Mouse (Mus musculus) heart, embryonic 16.5 days (tissue): Measurements from ENCODE around the gene Dcaf6. TPM values are rescaled to one million over a fixed set of nuclear protein-coding genes. Genes with fewer than 3 reads are reported as not detected.

Source experiments
- ATAC-seq: fragments of 200-750 bp; cut with Nextera tagmentation; replicated peaks from 2 replicates; pipeline ENCODE4 v1.8.0; 2017; ENCODE audit warnings: moderate number of reproducible peaks; ENCODE audit not compliant: insufficient read depth, low FRiP score; ENCODE audit errors: extremely low read depth
- H3K27ac ChIP-seq: fragments of 300-500 bp; sonication (generic); 2 replicates; pipeline ENCODE4 v1.5.1; 2014; ENCODE audit warnings: mild to moderate bottlenecking, low read length, control low read depth, moderate library complexity
- H3K27me3 ChIP-seq: fragments of 300-500 bp; sonication (generic); 2 replicates; pipeline ENCODE4 v1.6.1; 2014; ENCODE audit warnings: low read length, mixed read lengths; ENCODE audit not compliant: control insufficient read depth, insufficient read depth
- H3K36me3 ChIP-seq: fragments of 300-500 bp; sonication (generic); 2 replicates; pipeline ENCODE4 v1.6.1; 2014; ENCODE audit not compliant: control insufficient read depth, insufficient read depth
- H3K4me1 ChIP-seq: fragments of 300-500 bp; sonication (generic); 2 replicates; pipeline ENCODE4 v1.6.1; 2014; ENCODE audit warnings: low read length, mixed read lengths; ENCODE audit not compliant: control insufficient read depth, insufficient read depth
- H3K4me2 ChIP-seq: fragments of 300-500 bp; sonication (generic); 2 replicates; pipeline ENCODE4 v1.6.1; 2014; ENCODE audit warnings: low read depth, mild to moderate bottlenecking, control low read depth, low read length
- H3K4me3 ChIP-seq: fragments of 300-500 bp; sonication (generic); 2 replicates; pipeline ENCODE4 v1.5.1; 2014; ENCODE audit warnings: mild to moderate bottlenecking, control low read depth, low read length
- H3K9ac ChIP-seq: fragments of 300-500 bp; sonication (generic); 2 replicates; pipeline ENCODE4 v1.6.1; 2014; ENCODE audit warnings: low read length, control low read depth
- H3K9me3 ChIP-seq: fragments of 300-500 bp; sonication (generic); replicated peaks from 2 replicates; pipeline ENCODE4 v1.6.1; 2016; ENCODE audit warnings: low read length; ENCODE audit not compliant: control insufficient read depth
- WGBS: fragments of 180-500 bp; shearing (Covaris S2); extraction: QIAGEN DNeasy Blood & Tissue Kit; methylation state at CpG from one replicate; pipeline ENCODE4 v1.1.7; 2014; 5-methylcytosine and 5-hydroxymethylcytosine counted together
- polyA plus RNA-seq: library from polyadenylated mRNA; unstranded; fragments of >200 nt; fragmentation: Nextera tagmentation; extraction: Ambion mirVana; gene quantifications from 2 replicates; pipeline ENCODE4 v1.2.1, GENCODE M21; 2015

The Dcaf6 gene
- polyA plus RNA-seq, 1 experiment from 2014 or later = 18.9 TPM

DNA sequence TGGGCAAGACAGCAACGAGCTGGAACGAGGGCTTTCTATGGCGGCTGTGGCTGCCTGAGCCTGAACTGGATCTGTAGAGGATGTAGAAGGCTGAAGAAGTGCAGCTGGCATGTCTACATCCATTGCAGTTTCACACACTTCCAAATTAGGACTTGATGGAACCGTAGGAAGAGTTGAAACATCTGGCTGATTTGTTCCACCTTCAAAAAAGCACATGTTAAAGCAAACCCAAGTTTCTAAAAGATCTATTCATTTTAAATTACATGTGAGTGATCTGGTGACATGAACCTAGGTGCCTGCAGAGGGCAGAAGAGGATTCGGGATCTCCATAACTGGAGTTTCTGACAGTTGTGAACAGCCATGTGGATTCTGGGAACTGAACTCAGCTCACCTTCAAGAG lies 71.6 kb downstream of the Dcaf6 start:
- ATAC-seq = no peak
- H3K27me3 ChIP-seq = no peaks in the 10 kb centered on the region
- H3K4me3 ChIP-seq = no peak overlapping the region
- 66% methylated on average over 5 of the region's 5 CpGs for WGBS
- H3K4me1 ChIP-seq = no peaks in the 10 kb centered on the region
- H3K36me3 ChIP-seq = no peaks in the 10 kb centered on the region
- no peaks in the 10 kb centered on the region for H3K9me3 ChIP-seq
- no peak overlapping the region for H3K9ac ChIP-seq
- no peak overlapping the region for H3K27ac ChIP-seq
- H3K4me2 ChIP-seq = no peak overlapping the region

GRCm38 (mm10) chr1:165386525-165386923 lies 73.8 kb downstream of the Dcaf6 start:
- Histone ChIP-seq H3K9me3 (no peaks in the 10 kb centered on the region), H3K27ac (no peak overlapping the region), H3K27me3 (no peaks in the 10 kb centered on the region), H3K4me3 (no peak overlapping the region), H3K36me3 (no peaks in the 10 kb centered on the region), H3K9ac (no peak overlapping the region), H3K4me1 (no peaks in the 10 kb centered on the region), H3K4me2 (no peak overlapping the region)
- 64% methylated on average over 9 of the region's 9 CpGs for WGBS
- no peak for ATAC-seq

DNA sequence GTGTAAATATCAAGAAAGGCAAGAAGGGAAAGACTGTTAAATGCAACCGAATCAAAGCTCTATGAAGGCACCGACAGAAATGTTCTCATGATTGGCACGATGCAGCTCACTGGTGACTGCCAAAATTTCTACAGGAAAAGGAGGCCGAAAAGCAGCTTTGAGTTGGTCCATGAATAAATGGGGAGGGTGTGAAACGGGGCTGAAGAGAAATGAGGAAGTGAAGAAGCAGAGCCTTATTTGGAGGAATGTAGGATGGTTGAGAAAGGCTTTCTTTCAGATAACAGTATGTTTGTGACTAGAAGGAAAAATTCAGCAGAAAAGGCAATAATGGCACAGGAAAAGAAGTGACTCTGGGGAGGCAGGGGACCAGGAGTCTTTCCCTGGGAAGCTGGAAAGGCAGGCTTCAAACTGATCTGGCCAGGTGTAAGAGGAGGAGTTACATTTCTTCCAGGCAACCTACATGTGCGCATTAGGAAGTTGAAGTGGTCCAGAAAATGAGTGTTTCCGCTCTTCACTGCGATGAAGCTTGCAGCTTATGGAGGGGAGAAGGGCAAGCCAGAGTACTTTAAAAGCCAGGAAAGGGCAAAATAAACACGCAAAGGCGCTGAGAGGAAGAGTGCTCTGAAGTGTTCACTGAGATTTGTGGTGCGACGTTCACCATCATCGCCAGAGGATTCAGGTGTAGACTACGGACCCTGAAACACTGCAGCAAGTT lies 74.3 kb downstream of the Dcaf6 start:
- Histone ChIP-seq H3K4me1 (no peaks in the 10 kb centered on the region), H3K27me3 (no peaks in the 10 kb centered on the region), H3K4me2 (no peak overlapping the region), H3K9ac (no peak overlapping the region), H3K27ac (no peak overlapping the region), H3K9me3 (no peaks in the 10 kb centered on the region), H3K4me3 (no peak overlapping the region), H3K36me3 (no peaks in the 10 kb centered on the region)
- WGBS = 73% methylated on average over 14 of the region's 14 CpGs
- ATAC-seq = no peak

DNA sequence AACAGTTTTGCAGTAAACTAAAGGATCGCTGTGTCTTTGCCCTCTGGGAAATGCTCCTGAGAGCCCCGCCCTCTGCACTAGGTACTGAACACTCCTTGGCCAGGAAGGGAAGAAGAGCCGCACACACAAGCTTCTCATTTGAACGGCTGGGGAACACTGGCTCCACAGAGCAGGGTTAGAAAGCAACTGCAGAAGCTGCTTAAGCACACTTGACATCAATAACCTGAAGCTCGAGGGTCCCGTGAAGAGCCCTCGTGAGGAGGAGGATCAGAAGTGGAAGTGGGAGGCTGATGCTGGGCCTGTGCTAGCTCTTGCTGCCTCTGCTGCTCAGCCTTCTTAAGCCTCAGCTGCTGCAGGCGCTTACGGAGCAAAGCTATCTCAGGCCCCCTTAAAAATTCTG lies 86.4 kb downstream of the Dcaf6 start:
- no peaks in the 10 kb centered on the region for H3K27me3 ChIP-seq
- no peaks in the 10 kb centered on the region for H3K9me3 ChIP-seq
- WGBS = 60% methylated on average over 9 of the region's 9 CpGs
- no peak overlapping the region for H3K4me2 ChIP-seq
- H3K4me3 ChIP-seq = no peak overlapping the region
- no peak for ATAC-seq
- no peak overlapping the region for H3K27ac ChIP-seq
- H3K9ac ChIP-seq = no peak overlapping the region
- no peaks in the 10 kb centered on the region for H3K4me1 ChIP-seq
- H3K36me3 ChIP-seq = no peaks in the 10 kb centered on the region

GRCm38 (mm10) chr1:165370990-165371389 lies 89.3 kb downstream of the Dcaf6 start:
- H3K27me3 ChIP-seq = no peaks in the 10 kb centered on the region
- no peak overlapping the region for H3K27ac ChIP-seq
- no peaks in the 10 kb centered on the region for H3K9me3 ChIP-seq
- no peak overlapping the region for H3K4me2 ChIP-seq
- H3K4me1 ChIP-seq = no peaks in the 10 kb centered on the region
- WGBS = 91% methylated on average over 4 of the region's 4 CpGs
- no peak overlapping the region for H3K9ac ChIP-seq
- no peak for ATAC-seq
- H3K36me3 ChIP-seq = no peaks in the 10 kb centered on the region
- no peak overlapping the region for H3K4me3 ChIP-seq

- WGBS = 89% methylated on average over 3 of the region's 3 CpGs
Observed at GRCm38 (mm10) chr1:165365057-165365456, 95.2 kb downstream of the Dcaf6 start.

DNA sequence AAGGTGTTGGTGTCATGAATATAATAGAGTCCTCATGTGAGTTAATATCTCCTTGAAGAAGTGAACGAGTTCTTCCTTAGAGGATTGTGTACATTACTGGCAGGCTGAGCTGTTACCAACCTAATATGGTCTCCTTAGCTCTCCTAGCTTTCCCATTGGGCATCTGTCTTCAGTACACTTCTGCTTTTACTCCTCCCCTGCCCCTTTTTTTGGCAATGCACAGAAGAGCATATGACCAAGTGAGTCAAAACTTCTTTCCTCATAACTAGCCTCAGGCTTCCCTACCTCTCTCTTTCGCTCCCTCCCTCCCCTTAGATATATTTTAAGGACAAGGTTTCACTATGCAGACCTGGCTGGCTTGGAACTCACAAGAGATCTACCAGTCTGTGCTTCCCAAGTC lies 97.0 kb downstream of the Dcaf6 start:
- Histone ChIP-seq H3K9ac (no peak overlapping the region), H3K36me3 (no peaks in the 10 kb centered on the region), H3K27ac (no peak overlapping the region), H3K4me1 (no peaks in the 10 kb centered on the region), H3K27me3 (no peaks in the 10 kb centered on the region), H3K4me3 (no peak overlapping the region), H3K9me3 (no peaks in the 10 kb centered on the region), H3K4me2 (no peak overlapping the region)
- whole genome bisulfite sequencing = 72% methylated on average over 2 of the region's 2 CpGs
- no peak for ATAC-seq

More at GRCm38 (mm10) chr1:165365057-165365456, 95.2 kb downstream of the Dcaf6 start:
- no peak overlapping the region for H3K4me2 ChIP-seq
- no peaks in the 10 kb centered on the region for H3K36me3 ChIP-seq
- no peak overlapping the region for H3K27ac ChIP-seq
- ATAC-seq = no peak
- no peak overlapping the region for H3K4me3 ChIP-seq
- no peak overlapping the region for H3K9ac ChIP-seq
- no peaks in the 10 kb centered on the region for H3K9me3 ChIP-seq
- H3K4me1 ChIP-seq = no peaks in the 10 kb centered on the region
- H3K27me3 ChIP-seq = no peaks in the 10 kb centered on the region

- no peaks in the 10 kb centered on the region for H3K4me1 ChIP-seq
- no peak overlapping the region for H3K4me2 ChIP-seq
- no peak overlapping the region for H3K9ac ChIP-seq
- WGBS = 12% methylated on average over 2 of the region's 2 CpGs
- H3K27ac ChIP-seq = no peak overlapping the region
- H3K4me3 ChIP-seq = no peak overlapping the region
- peaks cover 3% of the 10 kb centered on the region; the same call in 1 of the 2 replicates for H3K36me3 ChIP-seq
- H3K27me3 ChIP-seq = no peaks in the 10 kb centered on the region
- ATAC-seq = no peak
- no peaks in the 10 kb centered on the region for H3K9me3 ChIP-seq
Observed at GRCm38 (mm10) chr1:165356347-165356746, 103.9 kb downstream of the Dcaf6 start.

GRCm38 (mm10) chr1:165348627-165349026 lies 111.6 kb downstream of the Dcaf6 start:
- no peaks in the 10 kb centered on the region for H3K9me3 ChIP-seq
- H3K27me3 ChIP-seq = no peaks in the 10 kb centered on the region
- H3K4me2 ChIP-seq = no peak overlapping the region
- H3K36me3 ChIP-seq = peaks cover 15% of the 10 kb centered on the region
- peaks cover 2% of the 10 kb centered on the region; the same call in 1 of the 2 replicates for H3K4me1 ChIP-seq
- ATAC-seq = no peak
- no peak overlapping the region for H3K9ac ChIP-seq
- no peak overlapping the region for H3K4me3 ChIP-seq
- no peak overlapping the region for H3K27ac ChIP-seq
